Mouse (Mus musculus): ENCODE measurements around the gene Snap25. TPM values are rescaled to one million over a fixed set of nuclear protein-coding genes. Genes with fewer than 3 reads are reported as not detected.

The Snap25 gene
- polyA plus RNA-seq, 1 experiment: 0.01 TPM

DNA sequence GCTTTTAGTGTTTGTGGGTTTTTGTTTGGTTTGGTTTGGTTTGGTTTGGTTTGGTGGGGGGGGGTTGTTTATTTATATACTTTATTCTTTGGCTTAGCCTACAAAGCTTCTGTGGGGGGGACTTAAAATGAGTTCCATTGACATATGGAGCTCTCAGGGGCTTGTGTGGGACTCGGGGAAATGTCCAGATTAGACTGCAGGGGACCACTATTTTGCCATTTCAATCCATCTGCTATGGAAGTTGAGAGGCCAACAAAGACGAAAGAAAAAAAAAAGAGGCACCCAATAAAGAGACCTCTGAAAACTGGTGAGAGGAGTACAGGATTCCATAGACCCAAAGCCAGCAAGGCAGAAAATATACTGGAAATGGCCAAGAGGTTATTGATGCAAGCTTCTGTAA is 9.9 kb upstream of the Snap25 start:
- Histone ChIP-seq H3K4me1 (ENCODE audit: control insufficient read depth) (no peaks in the 10 kb centered on the region), H3K9me3 (ENCODE audit: control insufficient read depth, low read length) (no peaks in the 10 kb centered on the region), H3K36me3 (ENCODE audit: control insufficient read depth) (no peaks in the 10 kb centered on the region), H3K4me3 (replicated peaks) (no peak overlapping the region), H3K27me3 (ENCODE audit: control insufficient read depth) (no peaks in the 10 kb centered on the region)
- TF ChIP-seq GATA1 (IDR thresholded peaks at IDR 0.05; ENCODE audit: low read length) (no peak), TAL1 (IDR thresholded peaks at IDR 0.05; ENCODE audit: low read length) (no peak)

DNA sequence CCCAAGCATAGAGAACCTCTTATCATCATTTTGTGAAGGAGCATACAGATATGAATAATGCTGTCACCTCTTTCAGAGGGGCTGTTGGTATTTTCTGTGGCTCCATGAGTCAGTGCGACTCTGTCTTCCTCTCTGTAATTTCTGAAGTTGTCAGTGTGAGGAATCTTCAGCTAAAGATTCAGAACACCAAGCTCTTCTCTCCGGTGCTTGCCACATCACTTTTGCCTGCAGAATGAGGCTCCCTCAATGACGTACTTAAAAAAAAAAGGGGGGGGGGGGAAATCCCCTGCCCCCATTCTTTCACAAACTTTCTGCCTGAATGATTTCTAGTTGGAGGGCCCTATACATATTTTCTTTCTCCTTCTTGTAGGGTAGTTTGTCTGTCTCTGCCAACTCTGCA is 2.1 kb upstream of the Snap25 start:
- Histone ChIP-seq H3K4me3 (replicated peaks) (no peak overlapping the region), H3K36me3 (ENCODE audit: control insufficient read depth) (no peaks in the 10 kb centered on the region), H3K9me3 (ENCODE audit: control insufficient read depth, low read length) (no peaks in the 10 kb centered on the region), H3K27me3 (ENCODE audit: control insufficient read depth) (peaks cover 17% of the 10 kb centered on the region), H3K4me1 (ENCODE audit: control insufficient read depth) (no peaks in the 10 kb centered on the region)
- TF ChIP-seq GATA1 (IDR thresholded peaks at IDR 0.05; ENCODE audit: low read length) (no peak), TAL1 (IDR thresholded peaks at IDR 0.05; ENCODE audit: low read length) (no peak)

DNA sequence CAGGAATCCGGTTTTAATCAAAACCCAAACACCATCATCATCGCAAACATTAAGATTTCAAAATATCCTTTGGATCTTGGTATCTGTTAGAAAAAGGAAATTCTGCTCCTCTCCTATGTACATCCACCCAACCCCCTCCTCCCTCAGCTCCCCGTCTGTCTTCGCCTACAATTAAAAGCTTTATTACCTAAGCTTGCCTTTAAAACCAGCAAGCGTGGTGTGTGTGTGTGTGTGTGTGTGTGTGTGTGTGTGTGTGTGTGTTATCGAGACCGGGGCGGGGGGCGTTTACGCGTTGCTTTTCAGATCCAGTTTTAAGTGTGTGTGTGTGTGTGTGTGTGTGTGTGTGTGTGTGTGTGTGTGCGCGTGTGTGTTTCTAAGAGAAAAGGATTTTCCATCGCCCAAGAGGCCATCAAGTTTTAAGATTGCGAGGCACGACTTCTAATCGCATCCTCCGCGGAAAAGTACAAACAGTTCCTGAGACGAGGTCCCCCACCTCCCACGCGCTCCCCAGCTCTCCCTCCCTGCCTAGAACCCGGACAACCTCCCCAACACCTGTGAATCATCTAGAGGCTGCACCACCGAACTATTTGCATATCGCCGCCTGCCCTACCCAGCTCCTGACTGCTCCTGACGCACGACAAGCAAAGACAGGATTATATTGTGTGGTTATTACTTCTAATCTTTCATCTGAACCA is 1.4 kb upstream of the Snap25 start:
- TF ChIP-seq GATA1 (IDR thresholded peaks at IDR 0.05; ENCODE audit: low read length): no peak
- no peak for TF ChIP-seq TAL1 (IDR thresholded peaks at IDR 0.05; ENCODE audit: low read length)
- H3K9me3 ChIP-seq (ENCODE audit: control insufficient read depth, low read length): no peaks in the 10 kb centered on the region
- no peaks in the 10 kb centered on the region for H3K4me1 ChIP-seq (ENCODE audit: control insufficient read depth)
- H3K4me3 ChIP-seq (replicated peaks): no peak overlapping the region
- H3K36me3 ChIP-seq (ENCODE audit: control insufficient read depth): no peaks in the 10 kb centered on the region
- H3K27me3 ChIP-seq (ENCODE audit: control insufficient read depth): peaks cover 17% of the 10 kb centered on the region

GRCm38 (mm10) chr2:136712441-136713015 is 725 bp upstream of the Snap25 start:
- Histone ChIP-seq H3K27me3 (ENCODE audit: control insufficient read depth) (peaks cover 17% of the 10 kb centered on the region), H3K4me3 (replicated peaks) (no peak overlapping the region), H3K36me3 (ENCODE audit: control insufficient read depth) (no peaks in the 10 kb centered on the region), H3K9me3 (ENCODE audit: control insufficient read depth, low read length) (no peaks in the 10 kb centered on the region), H3K4me1 (ENCODE audit: control insufficient read depth) (no peaks in the 10 kb centered on the region)
- TF ChIP-seq GATA1 (IDR thresholded peaks at IDR 0.05; ENCODE audit: low read length): no peak
- no peak for TF ChIP-seq TAL1 (IDR thresholded peaks at IDR 0.05; ENCODE audit: low read length)

DNA sequence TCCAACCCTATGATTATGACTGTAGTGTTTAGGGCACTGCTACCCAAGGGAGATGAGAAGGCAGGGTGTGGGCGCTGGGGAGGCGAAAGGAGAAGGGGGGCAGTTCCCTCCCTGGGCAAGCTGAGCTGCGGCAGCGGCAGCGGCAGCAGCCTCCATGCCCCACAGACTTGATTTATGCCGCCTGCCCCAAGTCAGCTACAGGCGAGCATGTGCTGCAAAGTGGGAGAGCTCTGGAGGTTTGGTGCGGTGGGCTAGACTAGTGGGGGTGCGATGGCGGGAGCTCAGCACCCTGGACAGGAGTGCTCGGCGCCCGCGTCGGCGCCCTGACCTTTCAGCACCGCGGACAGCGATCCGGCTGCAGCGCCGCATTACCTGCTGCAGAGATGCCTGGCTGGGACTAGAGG is 757 bp downstream of the Snap25 start:
- Histone ChIP-seq H3K36me3 (ENCODE audit: control insufficient read depth) (no peaks in the 10 kb centered on the region), H3K9me3 (ENCODE audit: control insufficient read depth, low read length) (no peaks in the 10 kb centered on the region), H3K27me3 (ENCODE audit: control insufficient read depth) (peaks cover 17% of the 10 kb centered on the region), H3K4me3 (replicated peaks) (no peak overlapping the region), H3K4me1 (ENCODE audit: control insufficient read depth) (no peaks in the 10 kb centered on the region)
- TF ChIP-seq GATA1 (IDR thresholded peaks at IDR 0.05; ENCODE audit: low read length) (no peak), TAL1 (IDR thresholded peaks at IDR 0.05; ENCODE audit: low read length) (no peak)

DNA sequence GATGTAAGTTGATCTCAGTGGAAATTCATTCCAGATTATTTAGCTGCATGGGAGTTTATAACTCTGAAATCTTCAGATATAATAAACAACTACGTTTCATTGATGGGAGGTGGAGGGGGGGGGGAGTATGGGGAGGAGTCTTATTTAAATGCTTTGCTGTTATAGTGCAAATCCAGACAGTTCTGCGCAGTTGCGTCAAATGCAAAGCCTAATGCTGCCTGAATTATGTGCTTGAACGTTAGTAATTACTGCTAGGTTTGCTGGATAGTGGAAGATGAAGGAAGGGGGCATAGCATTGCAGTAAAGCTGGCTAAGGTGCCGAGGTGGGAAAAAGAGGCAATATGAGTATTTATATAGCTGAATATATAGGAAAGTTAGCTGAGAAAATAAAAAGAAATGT is 2.3 kb downstream of the Snap25 start:
- Histone ChIP-seq H3K4me1 (ENCODE audit: control insufficient read depth) (no peaks in the 10 kb centered on the region), H3K9me3 (ENCODE audit: control insufficient read depth, low read length) (no peaks in the 10 kb centered on the region), H3K4me3 (replicated peaks) (no peak overlapping the region), H3K27me3 (ENCODE audit: control insufficient read depth) (peaks cover 17% of the 10 kb centered on the region), H3K36me3 (ENCODE audit: control insufficient read depth) (no peaks in the 10 kb centered on the region)
- TF ChIP-seq TAL1 (IDR thresholded peaks at IDR 0.05; ENCODE audit: low read length): no peak
- TF ChIP-seq GATA1 (IDR thresholded peaks at IDR 0.05; ENCODE audit: low read length): no peak

GRCm38 (mm10) chr2:136716400-136716799 is 3.1 kb downstream of the Snap25 start:
- Histone ChIP-seq H3K4me3 (replicated peaks) (no peak overlapping the region), H3K36me3 (ENCODE audit: control insufficient read depth) (no peaks in the 10 kb centered on the region), H3K4me1 (ENCODE audit: control insufficient read depth) (no peaks in the 10 kb centered on the region), H3K27me3 (ENCODE audit: control insufficient read depth) (peaks cover 17% of the 10 kb centered on the region), H3K9me3 (ENCODE audit: control insufficient read depth, low read length) (no peaks in the 10 kb centered on the region)
- TF ChIP-seq TAL1 (IDR thresholded peaks at IDR 0.05; ENCODE audit: low read length) (no peak), GATA1 (IDR thresholded peaks at IDR 0.05; ENCODE audit: low read length) (no peak)

DNA sequence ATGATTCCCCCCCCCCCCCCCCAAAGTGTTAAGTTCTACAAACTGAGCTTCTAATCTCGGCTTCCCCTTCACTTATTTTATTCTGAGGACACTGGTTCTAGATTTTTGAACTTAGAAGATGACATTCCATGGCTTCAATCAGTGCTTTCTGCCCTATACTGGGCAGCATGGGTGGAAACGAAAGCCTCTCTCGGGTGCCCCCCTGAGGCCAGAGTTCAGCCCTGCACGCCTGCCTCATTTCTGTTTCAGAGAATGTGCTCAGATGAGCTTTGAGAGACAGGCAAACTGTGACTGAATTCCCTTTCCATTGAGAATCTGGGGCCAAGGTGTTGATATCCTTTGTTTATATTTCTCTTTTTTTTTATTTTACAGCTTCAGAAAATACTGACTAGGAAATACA is 7.0 kb downstream of the Snap25 start:
- no peak for TF ChIP-seq GATA1 (IDR thresholded peaks at IDR 0.05; ENCODE audit: low read length)
- TF ChIP-seq TAL1 (IDR thresholded peaks at IDR 0.05; ENCODE audit: low read length): no peak
- no peaks in the 10 kb centered on the region for H3K9me3 ChIP-seq (ENCODE audit: control insufficient read depth, low read length)
- no peak overlapping the region for H3K4me3 ChIP-seq (replicated peaks)
- H3K4me1 ChIP-seq (ENCODE audit: control insufficient read depth): no peaks in the 10 kb centered on the region
- no peaks in the 10 kb centered on the region for H3K36me3 ChIP-seq (ENCODE audit: control insufficient read depth)
- H3K27me3 ChIP-seq (ENCODE audit: control insufficient read depth): no peaks in the 10 kb centered on the region

GRCm38 (mm10) chr2:136738260-136738659 is 25.0 kb downstream of the Snap25 start:
- no peaks in the 10 kb centered on the region for H3K36me3 ChIP-seq (ENCODE audit: control insufficient read depth)
- no peaks in the 10 kb centered on the region for H3K4me1 ChIP-seq (ENCODE audit: control insufficient read depth)
- no peak for TF ChIP-seq TAL1 (IDR thresholded peaks at IDR 0.05; ENCODE audit: low read length)
- 0 out of 2 replicates have a peak, but pooled peaks cover 2% of the 10 kb centered on the region for H3K9me3 ChIP-seq (ENCODE audit: control insufficient read depth, low read length)
- no peaks in the 10 kb centered on the region for H3K27me3 ChIP-seq (ENCODE audit: control insufficient read depth)
- no peak overlapping the region for H3K4me3 ChIP-seq (replicated peaks)

All from erythroblast, embryonic 14.5 days (primary cell).